Mouse (Mus musculus): ENCODE results near the gene Mrgprb2. TPM values are rescaled to one million over a fixed set of nuclear protein-coding genes. Genes with fewer than 3 reads are reported as not detected.

Mrgprb2 gene
- not detected in 2 replicates for polyA plus RNA-seq (2012; rRNA removed)

DNA sequence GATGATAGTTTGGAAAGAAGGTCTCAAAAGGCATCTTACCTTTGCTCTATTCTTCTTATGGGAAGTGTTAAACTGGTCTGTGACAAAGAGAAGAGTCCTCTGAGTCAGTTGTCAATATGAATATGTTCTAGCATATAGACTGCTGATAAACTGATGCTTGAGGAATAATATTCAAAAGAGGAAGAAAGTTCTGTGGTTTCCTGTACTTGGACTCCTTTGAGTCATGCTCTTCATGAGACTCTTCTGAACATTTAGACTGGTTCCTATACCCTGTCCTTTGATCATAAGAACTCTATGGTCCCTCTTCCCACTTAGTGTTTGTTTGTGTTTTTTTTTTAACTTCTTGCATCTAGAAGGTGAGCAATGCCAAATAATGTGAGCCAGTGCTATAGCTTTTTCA lies at the start of gene Mrgprb2:
TSS of gene Mrgprb2 (minus strand) at position 101 of the 400 bp plus-strand sequence.
- no peak for DNase-seq (ENCODE audit: low read depth in 1 of 2, low spot score in 2 of 2)
- no peak for TF ChIP-seq POLR2A (IDR thresholded peaks at IDR 0.05; ENCODE audit: low read depth, low read length)
- no peak for TF ChIP-seq CTCF (IDR thresholded peaks at IDR 0.05; ENCODE audit: extremely low read depth, insufficient read depth, insufficient read length, insufficient replicate concordance)
- Histone ChIP-seq H3K27me3 (ENCODE audit: control insufficient read depth, insufficient read depth, low read length) (no peaks in the 10 kb centered on the region), H3K36me3 (ENCODE audit: control insufficient read depth, insufficient read depth, low read length) (no peaks in the 10 kb centered on the region), H3K4me3 (ENCODE audit: extremely low read depth, insufficient read depth, insufficient read length) (no peak within 1 kb of the TSS), H3K4me1 (ENCODE audit: control insufficient read depth, insufficient read depth, insufficient read length) (no peaks in the 10 kb centered on the region), H3K27ac (ENCODE audit: insufficient read depth, low read length) (no peak within 1 kb of the TSS)

Other genes with a start within 250 kb of the Mrgprb2 start
- not detected in 2 replicates for gene Mrgprb8, start 169.6 kb downstream of the Mrgprb2 start, polyA plus RNA-seq (2012; rRNA removed)
- not detected in 2 replicates for gene Mrgprb1, start 101.7 kb downstream of the Mrgprb2 start, polyA plus RNA-seq (2012; rRNA removed)
- gene Mrgprx2, start 58.8 kb downstream of the Mrgprb2 start, polyA plus RNA-seq (2012; rRNA removed) = not detected in 2 replicates
- not detected in 2 replicates for gene Mrgprb3, start 85.7 kb upstream of the Mrgprb2 start, polyA plus RNA-seq (2012; rRNA removed)
- gene Zdhhc13, start 230.9 kb upstream of the Mrgprb2 start, polyA plus RNA-seq (2012; rRNA removed) = 6.9 and 7.5 TPM in 2 replicates

Measured in spleen, adult 2 months (tissue).